Mouse (Mus musculus) hindbrain, embryonic 16.5 days (tissue): Measurements from ENCODE around the gene Emp3. TPM values are rescaled to one million over a fixed set of nuclear protein-coding genes. Genes with fewer than 3 reads are reported as not detected.
"Not testable (repeated sequence)": the region's sequence is repeated elsewhere in the genome, so short reads cannot be mapped to it uniquely, and the experiment has no call there.

Source experiments
- ATAC-seq: fragments of 200-750 bp; cut with Nextera tagmentation; 2 replicates; pipeline ENCODE4 v1.8.0; 2017; ENCODE audit warnings: moderate TSS enrichment, moderate library complexity
- H3K27ac ChIP-seq: fragments of 300-500 bp; sonication (generic); 2 replicates; pipeline ENCODE4 v1.5.1; 2014; ENCODE audit warnings: low read depth, mild to moderate bottlenecking, control low read depth, low read length, moderate library complexity
- H3K27me3 ChIP-seq: fragments of 300-500 bp; sonication (generic); replicated peaks from 2 replicates; pipeline ENCODE4 v1.6.1; 2014; ENCODE audit warnings: low read length; ENCODE audit not compliant: control insufficient read depth, insufficient read depth
- H3K36me3 ChIP-seq: fragments of 300-500 bp; sonication (generic); 2 replicates; pipeline ENCODE4 v1.6.1; 2014; ENCODE audit warnings: mild to moderate bottlenecking, low read length, moderate library complexity, mixed read lengths; ENCODE audit not compliant: control insufficient read depth, insufficient read depth
- H3K4me1 ChIP-seq: fragments of 300-500 bp; sonication (generic); 2 replicates; pipeline ENCODE4 v1.6.1; 2014; ENCODE audit warnings: low read depth, low read length; ENCODE audit not compliant: control insufficient read depth, insufficient read depth
- H3K4me2 ChIP-seq: fragments of 300-500 bp; sonication (generic); 2 replicates; pipeline ENCODE4 v1.6.1; 2014; ENCODE audit warnings: mild to moderate bottlenecking, low read length, control low read depth, moderate library complexity
- H3K4me3 ChIP-seq: fragments of 300-500 bp; sonication (generic); 2 replicates; pipeline ENCODE4 v1.5.1; 2014; ENCODE audit warnings: mild to moderate bottlenecking, low read length, control low read depth, moderate library complexity
- H3K9ac ChIP-seq: fragments of 300-500 bp; sonication (generic); 2 replicates; pipeline ENCODE4 v1.6.1; 2014; ENCODE audit warnings: low read depth, mild to moderate bottlenecking, control low read depth, low read length, moderate library complexity
- H3K9me3 ChIP-seq: fragments of 300-500 bp; sonication (generic); 2 replicates; pipeline ENCODE4 v1.6.1; 2014; ENCODE audit warnings: mild to moderate bottlenecking, low read length, moderate library complexity; ENCODE audit not compliant: control insufficient read depth
- WGBS: fragments of 180-500 bp; shearing (Covaris S2); extraction: QIAGEN DNeasy Blood & Tissue Kit; methylation state at CpG from one replicate; pipeline ENCODE4 v1.1.7; 2014; 5-methylcytosine and 5-hydroxymethylcytosine counted together
- polyA plus RNA-seq: library from polyadenylated mRNA; unstranded; fragments of >200 nt; fragmentation: Nextera tagmentation; extraction: Ambion mirVana; gene quantifications from 2 replicates; pipeline ENCODE4 v1.2.1, GENCODE M21; 2015

Emp3 gene
- polyA plus RNA-seq, 1 experiment from 2014 or later = 33.2 TPM

- 57% methylated on average over 5 of the region's 5 CpGs for WGBS
Observed at GRCm38 (mm10) chr7:45901562-45901961, 19.6 kb downstream of the Emp3 start.

GRCm38 (mm10) chr7:45898125-45898524 is 23.1 kb downstream of the Emp3 start:
- ATAC-seq, H3K27ac ChIP-seq, H3K27me3 ChIP-seq, H3K36me3 ChIP-seq, H3K9ac ChIP-seq, H3K4me3 ChIP-seq, H3K9me3 ChIP-seq, H3K4me1 ChIP-seq: not testable (repeated sequence)
- WGBS = 51% methylated on average over 4 of the region's 4 CpGs
- peak overlapping the region; percentile 59 for H3K4me2 ChIP-seq

More at GRCm38 (mm10) chr7:45901562-45901961, 19.6 kb downstream of the Emp3 start:
- no peak overlapping the region for H3K4me2 ChIP-seq
- peaks cover 6% of the 10 kb centered on the region for H3K4me1 ChIP-seq
- H3K9ac ChIP-seq = no peak overlapping the region
- no peak for ATAC-seq
- no peaks in the 10 kb centered on the region for H3K9me3 ChIP-seq
- no peaks in the 10 kb centered on the region for H3K36me3 ChIP-seq
- no peaks in the 10 kb centered on the region for H3K27me3 ChIP-seq
- H3K4me3 ChIP-seq = no peak overlapping the region
- no peak overlapping the region for H3K27ac ChIP-seq

GRCm38 (mm10) chr7:45897258-45897757 is 23.9 kb downstream of the Emp3 start:
- 2% methylated on average over 19 of the region's 19 CpGs for WGBS
- ATAC-seq = peak; percentile 70

GRCm38 (mm10) chr7:45896517-45897257 is 24.5 kb downstream of the Emp3 start, which contains the start of the genes Syngr4 and Tmem143:
Gene Syngr4 (minus strand): TSS chr7:45896714.
Gene Tmem143 (plus strand): TSS chr7:45896941.
- peak within 1 kb of the TSS; percentile 63 for H3K27ac ChIP-seq
- H3K4me1 ChIP-seq = peaks cover 8% of the 10 kb centered on the region
- H3K27me3 ChIP-seq = no peaks in the 10 kb centered on the region
- under 1% methylated on average over 39 of the region's 40 CpGs for WGBS
- ATAC-seq = peak; percentile 93
- peak within 1 kb of the TSS; percentile 59 for H3K4me2 ChIP-seq
- H3K36me3 ChIP-seq = no peaks in the 10 kb centered on the region
- peak within 1 kb of the TSS; percentile 48 for H3K4me3 ChIP-seq
- H3K9me3 ChIP-seq = no peaks in the 10 kb centered on the region
- H3K9ac ChIP-seq = peak within 1 kb of the TSS; percentile 65

More at GRCm38 (mm10) chr7:45897258-45897757, 23.9 kb downstream of the Emp3 start:
- Histone ChIP-seq H3K27ac (peak overlapping the region; percentile 63), H3K27me3 (no peaks in the 10 kb centered on the region), H3K4me1 (peaks cover 8% of the 10 kb centered on the region), H3K9me3 (no peaks in the 10 kb centered on the region), H3K9ac (peak overlapping the region; percentile 65), H3K36me3 (no peaks in the 10 kb centered on the region), H3K4me3 (peak overlapping the region; percentile 48), H3K4me2 (peak overlapping the region; percentile 59)

GRCm38 (mm10) chr7:45895931-45896516 is 25.2 kb downstream of the Emp3 start:
- H3K9me3 ChIP-seq = no peaks in the 10 kb centered on the region
- WGBS = 74% methylated on average over 6 of the region's 6 CpGs
- ATAC-seq = peak; percentile 35
- H3K4me1 ChIP-seq = peaks cover 8% of the 10 kb centered on the region
- no peak overlapping the region for H3K9ac ChIP-seq
- H3K27me3 ChIP-seq = no peaks in the 10 kb centered on the region
- peak overlapping the region; percentile 48 for H3K4me3 ChIP-seq
- H3K27ac ChIP-seq = no peak overlapping the region
- no peaks in the 10 kb centered on the region for H3K36me3 ChIP-seq
- H3K4me2 ChIP-seq = peak overlapping the region; percentile 59

- 87% methylated on average over 2 of the region's 2 CpGs for WGBS
- Histone ChIP-seq H3K4me1 (peaks cover 4% of the 10 kb centered on the region), H3K4me3 (no peak overlapping the region), H3K27me3 (no peaks in the 10 kb centered on the region), H3K9ac (no peak overlapping the region), H3K4me2 (no peak overlapping the region), H3K36me3 (no peaks in the 10 kb centered on the region), H3K27ac (no peak overlapping the region), H3K9me3 (no peaks in the 10 kb centered on the region)
- ATAC-seq = no peak
Observed at GRCm38 (mm10) chr7:45892651-45893050, 28.6 kb downstream of the Emp3 start.

- Histone ChIP-seq H3K9me3 (no peaks in the 10 kb centered on the region), H3K27me3 (no peaks in the 10 kb centered on the region), H3K4me3 (no peak overlapping the region), H3K27ac (no peak overlapping the region), H3K36me3 (peaks cover 25% of the 10 kb centered on the region), H3K9ac (no peak overlapping the region; the same call in 1 of the 2 replicates), H3K4me2 (no peak overlapping the region), H3K4me1 (no peaks in the 10 kb centered on the region)
- 0 out of 2 replicates have a peak, but pooled peaks have one; percentile 19 for ATAC-seq
- WGBS = 56% methylated on average over 3 of the region's 3 CpGs
Observed at GRCm38 (mm10) chr7:45887246-45887645, 34.0 kb downstream of the Emp3 start.

GRCm38 (mm10) chr7:45881011-45881410 is 40.2 kb downstream of the Emp3 start:
- Histone ChIP-seq H3K27ac (no peak overlapping the region), H3K9me3 (no peaks in the 10 kb centered on the region), H3K9ac (no peak overlapping the region), H3K4me2 (no peak overlapping the region), H3K4me1 (no peaks in the 10 kb centered on the region), H3K4me3 (no peak overlapping the region), H3K36me3 (peaks cover 54% of the 10 kb centered on the region), H3K27me3 (no peaks in the 10 kb centered on the region)
- WGBS = 93% methylated on average over 2 of the region's 2 CpGs
- no peak for ATAC-seq

GRCm38 (mm10) chr7:45880531-45880930 is 40.7 kb downstream of the Emp3 start:
- Histone ChIP-seq H3K27me3 (no peaks in the 10 kb centered on the region), H3K4me2 (no peak overlapping the region), H3K36me3 (peaks cover 56% of the 10 kb centered on the region), H3K9ac (no peak overlapping the region), H3K4me3 (no peak overlapping the region), H3K27ac (no peak overlapping the region), H3K9me3 (no peaks in the 10 kb centered on the region), H3K4me1 (no peaks in the 10 kb centered on the region)
- 90% methylated on average over 4 of the region's 4 CpGs for WGBS
- no peak for ATAC-seq
